9 mouse cellular contexts compared by ENCODE assay signal in the genomic region with DNA sequence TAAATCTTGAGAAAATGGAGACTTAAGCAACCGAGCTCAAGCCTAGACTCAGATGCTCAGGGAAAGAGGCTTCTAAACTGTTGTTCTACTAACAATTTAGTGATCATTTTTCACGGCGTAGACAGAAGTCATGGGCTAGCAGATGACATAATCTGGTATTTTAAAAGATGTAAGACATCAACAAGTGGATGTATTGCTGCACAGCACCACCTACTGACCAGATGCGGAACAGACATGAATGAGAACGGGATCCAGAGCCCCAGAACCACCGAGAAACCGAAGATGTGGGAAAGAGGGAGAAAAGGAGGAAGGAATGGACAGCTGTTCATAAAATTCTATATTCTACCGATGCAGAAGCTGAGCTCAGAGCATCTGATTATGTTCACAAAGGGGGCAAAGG.
A peak's percentile ranks its signal among the peaks of the same experiment; 100 is the strongest.
DNase-seq lines count a peak whose midpoint lies in the region; ATAC-seq and TF ChIP-seq lines count a peak whose summit lies in the region.
"Had no signal": no experiment of that assay in that cellular context is flagged by ENCODE, and none has a peak within 500 bp of the region (broad histone marks: within the 10 kb centered on the region; RNA-seq: fewer than 3 reads in every experiment).

No protein-coding gene starts in this region.

- no peak for TF ChIP-seq EP300 in CH12.LX (IDR thresholded peaks at IDR 0.05; ENCODE audit: low read length)

- H3K79me2 ChIP-seq in CH12.LX (replicated peaks; ENCODE audit: control insufficient read depth, extremely low read depth, insufficient read depth, poor library complexity, severe bottlenecking) = no peaks in the 10 kb centered on the region

- H3K9me3 ChIP-seq in CH12.LX (replicated peaks; ENCODE audit: low read length) = no peaks in the 10 kb centered on the region
- H3K9me3 ChIP-seq: limb, embryonic 13.5 days had no signal

- no peak overlapping the region for H3K9ac ChIP-seq in CH12.LX (ENCODE audit: insufficient read depth, low read depth)
- H3K9ac ChIP-seq: limb, embryonic 13.5 days had no signal

- DNase-seq in CH12.LX (ENCODE audit: extremely low read depth) = peak; percentile 67
- peak; percentile 55 for DNase-seq in R1 (ENCODE audit: low read depth, low spot score)
- peak; percentile 51 to 74 for DNase-seq in cerebellum, postnatal 4 days (ENCODE audit: low spot score in 2 of 2)
- peak; percentile 72 for DNase-seq in gastrocnemius, postnatal 10 days
- peak; percentile 68 to 87 for DNase-seq in kidney, postnatal 36 days
- peak; percentile 34 to 51 for DNase-seq in lung, adult 18-20 months
- DNase-seq in retina, postnatal 7 days (ENCODE audit: low read depth, low spot score) = peak; percentile 41

- H3K4me3 ChIP-seq in CH12.LX (replicated peaks in 1 of 3; ENCODE audit: low read depth in 2 of 3, low read length in 2 of 3, poor library complexity in 1 of 3) = no peak overlapping the region
- H3K4me3 ChIP-seq: limb, embryonic 13.5 days had no signal

- dilution Hi-C loops in CH12.LX (cut with MboI; ENCODE audit: extremely low pct_ligation_motif_present, extremely low pct_unique_long_range_greater_than_20kb, low sequenced_read_pairs) = no loop called here

- no peaks in the 10 kb centered on the region; a peak in 1 of 4 replicates for H3K4me1 ChIP-seq in CH12.LX (ENCODE audit: control insufficient read depth in 1 of 2, insufficient read depth in 2 of 2)

- H3K27ac ChIP-seq in CH12.LX (ENCODE audit: insufficient read depth, low read depth) = no peak overlapping the region
- H3K27ac ChIP-seq: limb, embryonic 13.5 days had no signal

- H3K36me3 ChIP-seq in CH12.LX (replicated peaks in 1 of 2; ENCODE audit: control insufficient read depth in 1 of 2, insufficient read depth in 1 of 2, low read length in 1 of 2) = no peaks in the 10 kb centered on the region
- H3K36me3 ChIP-seq: limb, embryonic 13.5 days had no signal

- TF ChIP-seq RAD21 in CH12.LX (IDR thresholded peaks at IDR 0.05; ENCODE audit: low read depth, low read length) = peak; percentile 75

- TF ChIP-seq CTCF in CH12.LX (conservative IDR thresholded peaks at IDR 0.05 in 1 of 2, IDR thresholded peaks at IDR 0.05 in 1 of 2; ENCODE audit: low read depth in 2 of 2, low read length in 2 of 2) = peak; percentile 64 to 68

- H3K27me3 ChIP-seq in CH12.LX (replicated peaks) = no peaks in the 10 kb centered on the region
- H3K27me3 ChIP-seq: limb, embryonic 13.5 days had no signal

- H3K4me2 ChIP-seq in CH12.LX (ENCODE audit: insufficient read depth, low read depth, poor library complexity, severe bottlenecking) = no peak overlapping the region
- H3K4me2 ChIP-seq: limb, embryonic 13.5 days had no signal

- no peak for ATAC-seq in erythroid progenitor cell, adult 5-6 weeks (replicated peaks; ENCODE audit: low FRiP score, poor library complexity, severe bottlenecking)

- no peak for TF ChIP-seq POLR2A in CH12.LX (IDR thresholded peaks at IDR 0.05; ENCODE audit: low read depth, low read length)

- in situ Hi-C loops in CH12.LX (cut with MboI; ENCODE audit: low pct_ligation_motif_present, low pct_unique_long_range_greater_than_20kb, low sequenced_read_pairs) = loop anchor here (25.0 kb wide), 1 partner anchor 394 kb away; no protein-coding TSS in a partner anchor

TF ChIP-seq in CH12.LX, 34 proteins besides CTCF, POLR2A, EP300 and RAD21:
- peak; percentile 54 for TF ChIP-seq SMC3 (IDR thresholded peaks at IDR 0.05; ENCODE audit: low read depth, low read length)
- TF ChIP-seq NRF1 (IDR thresholded peaks at IDR 0.05; ENCODE audit: low read depth, low read length) = no peak
TF ChIP-seq in CH12.LX: peak in this region for 1.
